In genomic region chr13:62964640-62965311, GRCm38 (mm10) we compare ENCODE assay signal across 7 mouse cellular contexts. TPM values are rescaled to one million over a fixed set of nuclear protein-coding genes. Genes with fewer than 3 reads are reported as not detected.
DNase-seq lines count a peak whose midpoint lies in the region; ATAC-seq lines count a peak whose summit lies in the region.

TSS of gene 2010111I01Rik (plus strand) at chr13:62964893.

- H3K27me3 ChIP-seq in intestine, embryonic 16.5 days (replicated peaks; ENCODE audit: control insufficient read depth, insufficient read depth, low read length), result no peaks in the 10 kb centered on the region
- no peaks in the 10 kb centered on the region for H3K27me3 ChIP-seq in midbrain, embryonic 11.5 days (ENCODE audit: control insufficient read depth, insufficient read depth, low read length)

- ATAC-seq in intestine, embryonic 16.5 days, result peak; percentile 96
- peak; percentile 94 for ATAC-seq in midbrain, embryonic 11.5 days (ENCODE audit: low FRiP score)

- H3K9me3 ChIP-seq in intestine, embryonic 16.5 days (ENCODE audit: control insufficient read depth, low read length), result no peaks in the 10 kb centered on the region
- H3K9me3 ChIP-seq in midbrain, embryonic 11.5 days (ENCODE audit: control insufficient read depth, low read length), result no peaks in the 10 kb centered on the region

- DNase-seq in adrenal gland, adult 8-10 months, result peak; percentile 94
- DNase-seq in embryo, embryonic 9.5 days (ENCODE audit: extremely low spot score), result peak; percentile 97
- peak; percentile 98 for DNase-seq in gastrocnemius, postnatal 4 days (ENCODE audit: low spot score in 2 of 2)
- DNase-seq in left cerebral cortex, postnatal 36 days (ENCODE audit: low spot score in 2 of 2), result peak; percentile 96
- peak; percentile 100 for DNase-seq in midbrain, embryonic 11.5 days (ENCODE audit: low spot score, missing footprints)
- DNase-seq in skeletal muscle tissue, adult 2 months (ENCODE audit: low read depth, low spot score), result peak; percentile 96

- no peaks in the 10 kb centered on the region for H3K36me3 ChIP-seq in intestine, embryonic 16.5 days (ENCODE audit: control insufficient read depth, insufficient read depth, low read length)
- H3K36me3 ChIP-seq in midbrain, embryonic 11.5 days (ENCODE audit: control insufficient read depth, insufficient read depth, low read length), result no peaks in the 10 kb centered on the region

- H3K4me1 ChIP-seq in intestine, embryonic 16.5 days (ENCODE audit: control insufficient read depth, insufficient read depth, low read length), result no peaks in the 10 kb centered on the region
- peaks cover 5% of the 10 kb centered on the region for H3K4me1 ChIP-seq in midbrain, embryonic 11.5 days (ENCODE audit: control insufficient read depth, insufficient read depth, low read length)

- intact Hi-C loops in left cerebral cortex, postnatal 36 days (cut with DNase I), result loop anchor here (10.0 kb wide), 1 partner anchor 70 kb away; no protein-coding TSS in a partner anchor

- H3K4me3 ChIP-seq in intestine, embryonic 16.5 days (ENCODE audit: low read length), result peak within 1 kb of the TSS; percentile 83
- peak within 1 kb of the TSS; percentile 88 for H3K4me3 ChIP-seq in midbrain, embryonic 11.5 days (ENCODE audit: low read depth, low read length)

- peak within 1 kb of the TSS; percentile 76 for H3K4me2 ChIP-seq in intestine, embryonic 16.5 days (ENCODE audit: low read depth, low read length)
- peak within 1 kb of the TSS; percentile 84 for H3K4me2 ChIP-seq in midbrain, embryonic 11.5 days

- WGBS in intestine, embryonic 16.5 days, result under 1% methylated on average over 41 of the region's 41 CpGs
- under 1% methylated on average over 41 of the region's 41 CpGs for WGBS in midbrain, embryonic 11.5 days

- H3K27ac ChIP-seq in intestine, embryonic 16.5 days (ENCODE audit: low read length), result no peak within 1 kb of the TSS
- H3K27ac ChIP-seq in midbrain, embryonic 11.5 days (ENCODE audit: low read depth, low read length), result no peak within 1 kb of the TSS

- H3K9ac ChIP-seq in intestine, embryonic 16.5 days (ENCODE audit: low read depth, low read length), result peak within 1 kb of the TSS; percentile 75
- H3K9ac ChIP-seq in midbrain, embryonic 11.5 days (ENCODE audit: low read length), result peak within 1 kb of the TSS; percentile 69

RNA-seq across cellular contexts. Expression of gene 2010111I01Rik, which starts in this region (rescaled TPM):
- total RNA-seq in adrenal gland, adult 8-10 months (2022), result 100 to 1,000 TPM in 3 of 4 experiments, 10 to 100 TPM in 1; 88.7 to 271 (median 175) TPM
- 100 to 1,000 TPM; 105 to 158 TPM for total RNA-seq in gastrocnemius, postnatal 4 days (2021)
- polyA plus RNA-seq in intestine, embryonic 16.5 days (2015; fragmentation: Nextera tagmentation; extraction: Ambion mirVana), result 92.8 and 98.7 TPM in 2 replicates
- 100 to 1,000 TPM in 1 of 2 experiments, 10 to 100 TPM in 1; 93.2 to 121 TPM for total RNA-seq in left cerebral cortex, postnatal 36 days (2021)
- polyA plus RNA-seq in midbrain, embryonic 11.5 days (2014; fragmentation: Nextera tagmentation; extraction: Ambion mirVana), result 31.8 and 34.4 TPM in 2 replicates
